Mouse (Mus musculus): ENCODE measurements around the gene Elovl3.

DNA sequence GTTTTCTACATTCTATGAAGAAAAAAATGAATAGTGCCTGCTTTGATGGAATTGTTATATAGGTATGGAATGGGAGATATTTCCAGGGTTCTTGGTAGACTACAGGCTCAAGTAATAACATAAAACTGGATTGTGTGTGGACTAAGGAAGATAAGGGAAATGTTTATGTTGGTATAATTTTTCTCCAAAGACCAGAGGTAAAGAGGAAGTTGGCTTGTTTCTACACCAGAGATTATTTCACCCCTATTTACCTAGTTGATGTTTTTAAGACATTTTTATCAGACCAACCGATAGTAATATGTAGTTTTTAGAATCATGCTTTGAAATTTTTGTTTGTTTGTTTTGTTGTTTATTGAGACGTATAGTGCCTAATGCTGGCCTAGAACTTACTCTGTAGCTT, 48.6 kb downstream of the Elovl3 start:
- TF ChIP-seq CTCF (IDR thresholded peaks at IDR 0.05; ENCODE audit: low read depth, low read length) (no peak), POLR2A (IDR thresholded peaks at IDR 0.05; ENCODE audit: extremely low read depth, insufficient read depth, low read length) (no peak)

Measured in liver, adult 2 months (tissue).